Mouse (Mus musculus) ovary, postnatal 14 days (tissue): ENCODE data around the gene Ndufb4.

Experiments used
- DNase-seq: peaks from one replicate; pipeline ENCODE4 v3.0.0; 2022; ENCODE audit warnings: low spot score

Gene Ndufb4

DNA sequence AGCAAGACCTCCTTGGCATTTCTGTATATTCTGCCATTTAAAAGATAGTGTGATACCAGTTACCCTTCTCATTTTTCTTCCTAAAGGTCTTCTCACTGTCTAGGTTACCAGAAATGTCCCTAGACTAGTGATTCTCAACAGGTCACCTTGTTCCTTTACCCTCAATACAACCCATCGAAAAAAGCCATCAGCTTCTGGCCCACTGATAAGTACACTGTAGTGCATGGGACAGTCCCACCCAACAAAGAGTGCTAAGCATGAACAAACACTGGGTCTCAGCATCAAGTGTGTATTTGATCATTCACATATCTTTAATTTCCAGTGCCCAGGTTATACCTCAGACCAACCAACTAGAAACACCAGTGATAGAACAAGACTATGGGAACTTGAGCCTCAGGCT is 19.2 kb downstream of the Ndufb4 start:
- DNase-seq = no peak

DNA sequence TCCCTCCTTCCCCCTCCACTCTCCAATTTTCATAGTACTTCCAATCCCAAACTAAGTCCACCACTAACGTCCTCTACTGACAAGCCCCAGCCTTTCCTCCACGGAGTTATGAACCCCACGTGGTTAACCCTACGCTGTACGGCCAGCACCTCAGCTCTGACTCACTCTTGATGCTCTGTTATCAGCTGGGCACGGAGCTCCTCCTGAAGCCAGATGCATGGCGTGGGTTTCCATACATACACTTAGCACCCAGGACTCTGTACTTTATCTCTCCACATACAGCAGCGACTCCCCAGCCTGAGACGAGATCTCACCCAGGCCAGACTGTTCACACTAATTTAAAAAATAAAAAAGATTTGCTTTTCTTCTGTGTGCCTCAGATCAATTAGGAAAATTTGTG is 19.7 kb downstream of the Ndufb4 start:
- no peak for DNase-seq

DNA sequence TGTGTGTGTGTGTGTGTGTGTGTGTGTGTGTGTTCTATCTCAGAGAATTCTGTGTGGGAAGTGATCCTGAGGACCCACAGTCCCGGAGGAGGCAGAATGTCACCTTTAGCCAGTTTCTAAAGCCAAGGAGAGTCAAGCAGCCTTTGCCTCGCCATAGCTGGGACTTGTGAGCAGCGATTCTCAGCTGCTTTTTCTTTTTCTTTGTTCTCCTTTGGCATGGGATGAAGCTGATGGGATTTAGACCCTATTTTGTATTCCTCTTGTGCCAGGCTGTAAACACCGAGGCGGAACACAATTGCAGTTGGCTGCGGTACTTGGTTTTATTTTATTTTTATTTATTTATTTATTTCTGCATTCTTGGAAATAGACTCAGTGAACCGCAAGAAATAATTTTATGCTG is 25.2 kb downstream of the Ndufb4 start:
- no peak for DNase-seq

DNA sequence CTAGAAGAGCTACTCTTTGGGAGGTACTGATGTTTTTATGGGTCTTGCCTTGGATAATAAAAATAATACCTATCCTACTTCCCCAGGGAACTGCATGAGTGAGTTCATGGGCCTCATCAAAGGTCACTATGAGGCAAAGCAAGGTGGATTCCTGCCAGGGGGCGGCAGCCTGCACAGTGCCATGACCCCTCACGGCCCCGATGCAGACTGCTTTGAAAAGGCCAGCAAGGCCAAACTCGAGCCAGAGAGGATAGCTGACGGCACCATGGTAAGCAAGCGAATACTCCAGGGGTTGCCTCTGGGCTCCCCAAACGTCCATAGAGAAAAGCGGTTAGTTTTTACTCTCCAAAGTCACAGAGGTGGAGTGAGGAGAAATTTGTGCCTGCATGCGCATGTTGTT is 25.9 kb downstream of the Ndufb4 start:
- no peak for DNase-seq

DNA sequence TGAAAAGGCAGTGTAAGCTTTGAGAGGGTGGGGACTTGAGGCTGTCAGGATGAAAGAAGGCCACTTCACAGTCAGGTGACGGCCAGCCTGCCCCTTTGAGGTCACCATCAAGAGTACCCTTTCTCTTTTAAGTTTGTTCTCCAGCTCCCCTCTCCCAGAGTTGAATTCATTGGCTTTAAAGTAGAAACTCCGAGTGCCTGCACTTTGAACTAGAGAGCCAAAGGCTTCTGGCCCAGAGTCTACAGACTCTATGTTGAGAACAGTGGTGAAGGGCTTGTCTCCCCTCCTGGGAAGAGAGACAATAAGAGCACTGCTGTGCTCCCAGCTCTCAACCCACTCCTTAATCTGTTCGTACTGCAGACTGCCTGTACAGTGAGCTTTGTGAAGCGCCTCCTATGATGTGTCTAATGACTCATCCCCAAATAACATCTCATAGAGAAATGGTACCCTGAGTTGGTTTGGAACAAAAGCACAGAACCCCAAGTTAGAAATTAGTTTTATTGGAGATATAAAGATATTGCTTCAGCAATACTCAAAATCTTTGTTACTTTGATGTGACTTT is 27.8 kb downstream of the Ndufb4 start:
- no peak for DNase-seq

DNA sequence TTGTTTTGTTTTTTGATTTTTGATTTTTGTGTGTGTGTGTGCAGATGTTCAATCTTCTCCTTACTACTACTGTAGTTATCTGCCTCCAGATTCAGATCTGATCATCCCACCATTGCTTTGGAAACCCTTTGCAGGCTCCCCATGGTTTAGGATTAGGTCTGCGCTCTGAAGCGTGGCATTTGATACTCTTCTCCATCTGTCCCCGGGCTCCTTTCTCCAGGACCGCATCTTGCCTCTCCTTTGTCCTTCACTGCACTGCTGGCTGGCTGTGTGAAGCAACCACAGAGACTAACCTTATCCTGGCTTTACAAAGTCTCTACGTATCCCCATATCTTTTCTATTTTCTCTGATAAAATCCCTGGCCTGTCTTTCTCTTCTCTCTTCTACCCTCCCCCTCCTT is 31.3 kb downstream of the Ndufb4 start:
- no peak for DNase-seq

DNA sequence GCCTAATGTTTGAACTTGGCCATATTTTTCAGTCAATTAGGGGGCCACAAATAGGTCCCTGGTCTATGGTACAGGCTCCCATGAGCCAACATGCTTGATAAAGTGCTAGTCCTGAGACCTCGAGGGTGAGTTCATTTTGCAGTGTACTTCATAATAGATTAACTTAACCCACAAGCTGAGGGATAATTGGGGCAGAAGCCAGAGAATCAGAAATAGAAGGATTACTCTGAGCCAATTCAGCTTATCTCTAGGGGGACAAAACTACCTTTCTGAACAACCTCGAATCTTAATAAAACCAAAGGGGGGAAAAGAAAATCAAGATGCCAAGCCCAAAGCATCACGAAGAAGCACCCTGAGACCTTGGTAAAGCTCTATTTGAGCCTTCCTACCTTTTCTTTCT is 31.9 kb downstream of the Ndufb4 start:
- no peak for DNase-seq

DNA sequence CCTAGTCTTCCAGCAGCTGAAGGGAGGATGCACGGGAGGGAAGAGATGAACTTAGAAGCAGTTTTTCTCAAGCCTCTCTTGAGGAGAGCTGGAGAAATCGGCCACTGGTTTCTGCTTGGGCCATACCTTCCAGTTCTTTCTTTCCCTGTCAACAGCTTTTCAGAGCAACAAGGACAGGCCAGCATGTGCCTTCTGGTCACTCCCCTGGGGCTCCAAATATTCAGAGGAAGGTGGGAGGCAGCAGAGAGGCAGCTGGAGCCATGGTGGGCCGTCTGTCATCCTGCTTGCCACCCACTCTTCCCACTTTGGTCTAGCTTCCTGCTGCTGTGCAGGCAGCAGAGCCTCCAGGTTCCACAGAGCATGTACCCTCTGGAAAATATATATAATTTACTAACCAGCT is 36.6 kb downstream of the Ndufb4 start:
- no peak for DNase-seq

DNA sequence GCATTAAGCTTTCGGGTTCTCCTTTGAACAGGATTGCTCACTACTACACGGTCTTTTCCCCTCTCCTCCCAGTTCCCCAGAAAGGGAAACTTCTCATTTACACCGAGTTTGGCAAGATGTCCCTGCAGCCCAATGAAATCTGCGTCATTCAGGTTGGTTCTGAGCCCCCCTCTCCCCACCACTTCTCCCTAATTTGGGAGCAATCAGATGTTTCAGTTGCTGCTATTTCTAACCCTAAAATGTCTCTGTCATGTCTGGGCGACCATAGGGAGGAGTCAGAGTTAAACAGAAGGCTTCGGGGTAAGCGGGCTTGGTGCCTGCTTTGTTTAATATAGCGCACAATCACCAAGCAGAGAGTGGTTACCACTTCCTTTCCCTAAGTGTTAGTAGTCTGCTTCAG is 38.1 kb downstream of the Ndufb4 start:
- DNase-seq = no peak

DNA sequence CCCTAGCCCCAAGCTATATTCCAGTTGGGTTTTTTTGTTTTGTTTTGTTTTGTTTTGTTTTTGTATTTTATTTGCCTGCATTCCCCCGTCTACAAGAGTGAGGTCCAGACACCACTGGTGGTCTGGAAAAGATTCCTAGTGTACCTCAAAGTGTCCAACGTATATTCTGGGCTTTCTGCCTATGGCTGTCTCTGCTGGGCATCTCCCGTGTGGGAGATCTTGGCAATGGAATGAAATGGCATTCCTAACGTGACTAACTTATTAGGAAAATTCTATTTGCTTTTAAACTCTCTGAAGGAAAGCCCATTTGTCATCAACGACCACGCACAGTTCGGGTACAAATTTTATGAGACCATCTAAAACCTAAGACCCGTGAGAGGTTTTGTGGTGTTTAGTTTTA is 38.8 kb downstream of the Ndufb4 start:
- no peak for DNase-seq

DNA sequence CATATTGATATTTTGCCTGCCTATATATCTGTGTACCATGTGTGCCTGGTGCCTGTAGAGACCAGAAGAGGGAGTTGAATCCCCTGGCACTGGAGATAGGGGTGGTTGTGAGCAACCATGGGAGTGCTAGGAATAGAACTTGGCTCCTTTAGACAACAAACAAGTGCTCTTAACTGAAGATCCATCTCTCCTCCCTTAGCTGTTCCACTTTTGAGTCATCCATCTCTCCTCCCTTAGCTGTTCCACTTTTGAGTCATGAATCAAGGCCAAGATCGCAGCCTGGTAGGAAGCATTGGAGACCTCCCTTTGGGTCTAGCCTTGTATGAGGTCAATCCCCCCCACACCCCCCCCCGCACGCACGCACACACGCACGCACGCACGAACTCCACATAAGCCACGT is 39.7 kb downstream of the Ndufb4 start:
- DNase-seq = no peak

DNA sequence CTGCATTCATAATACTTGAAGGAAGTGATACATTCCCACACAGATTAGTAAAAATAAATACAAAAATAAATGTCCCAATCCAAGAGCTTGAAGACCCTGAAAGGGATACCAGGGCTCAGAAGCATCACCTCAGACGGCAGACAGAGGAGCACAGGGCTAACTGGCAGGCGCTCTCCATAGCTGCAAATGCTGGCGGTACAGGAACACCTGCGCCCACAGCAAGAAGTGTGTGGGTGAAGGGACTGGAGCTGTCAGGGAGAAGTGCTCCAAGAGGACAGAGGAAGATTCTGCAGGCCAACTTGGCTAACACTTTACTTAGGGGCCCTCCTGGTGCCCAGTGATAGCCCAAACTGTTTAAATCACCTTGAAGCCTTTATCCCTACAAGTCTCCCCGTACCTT is 42.2 kb downstream of the Ndufb4 start:
- DNase-seq = no peak

DNA sequence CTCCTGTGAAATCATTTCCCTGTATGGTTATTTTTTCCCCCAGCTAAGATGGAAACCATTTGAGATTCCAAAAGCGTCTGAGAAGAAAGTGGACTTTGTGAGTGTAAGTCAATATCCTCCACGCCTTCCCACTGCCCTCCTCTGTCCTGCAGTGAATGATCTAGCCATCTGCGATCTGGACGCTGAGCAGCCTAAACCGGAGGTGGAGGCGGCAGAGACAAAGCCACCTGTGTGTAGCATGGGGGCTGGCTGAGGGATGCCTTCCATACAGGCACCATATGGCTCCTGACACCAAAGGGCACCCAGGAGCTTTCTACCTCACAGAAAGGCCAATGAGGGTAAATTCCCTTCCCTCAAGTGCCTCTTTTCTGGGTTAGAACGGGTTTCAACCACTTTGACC is 43.2 kb downstream of the Ndufb4 start:
- no peak for DNase-seq

DNA sequence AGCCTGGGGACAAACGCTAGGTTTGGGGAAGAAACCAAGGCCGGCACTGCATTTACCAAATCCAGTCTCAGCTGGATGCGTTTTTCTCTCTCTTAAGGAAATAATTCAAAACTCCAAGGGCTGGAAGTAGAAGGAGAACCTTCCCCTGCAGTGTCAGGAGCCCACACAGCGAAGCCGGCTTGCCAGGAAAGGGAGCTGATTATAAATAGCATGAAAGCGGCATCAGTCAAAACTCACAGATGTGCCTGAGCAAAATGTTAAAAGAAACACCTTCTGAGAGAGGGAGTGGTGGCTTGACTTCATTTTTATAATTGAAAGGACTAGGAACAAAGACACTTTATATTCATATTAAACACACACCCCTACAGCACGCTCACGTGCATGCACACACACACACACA is 43.9 kb downstream of the Ndufb4 start:
- no peak for DNase-seq

DNA sequence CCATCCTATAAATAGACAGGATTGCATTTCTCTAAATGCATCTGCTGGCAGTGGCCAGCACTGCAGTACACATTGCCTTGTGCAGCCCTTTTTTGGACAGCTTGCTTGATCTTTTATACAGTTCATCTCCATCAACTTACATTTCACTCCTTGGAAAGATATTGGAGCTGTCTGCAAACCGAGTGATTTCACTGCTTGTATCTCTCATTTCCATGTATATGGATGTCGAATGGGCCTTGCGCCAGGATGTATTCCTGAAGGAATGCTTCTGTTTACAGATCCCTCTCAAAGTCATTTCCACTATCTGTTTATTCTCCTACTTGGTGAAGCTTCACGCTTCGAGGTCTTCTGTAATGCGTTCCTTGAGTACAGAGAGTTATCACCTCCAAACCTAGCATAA is 50.0 kb downstream of the Ndufb4 start:
- no peak for DNase-seq

DNA sequence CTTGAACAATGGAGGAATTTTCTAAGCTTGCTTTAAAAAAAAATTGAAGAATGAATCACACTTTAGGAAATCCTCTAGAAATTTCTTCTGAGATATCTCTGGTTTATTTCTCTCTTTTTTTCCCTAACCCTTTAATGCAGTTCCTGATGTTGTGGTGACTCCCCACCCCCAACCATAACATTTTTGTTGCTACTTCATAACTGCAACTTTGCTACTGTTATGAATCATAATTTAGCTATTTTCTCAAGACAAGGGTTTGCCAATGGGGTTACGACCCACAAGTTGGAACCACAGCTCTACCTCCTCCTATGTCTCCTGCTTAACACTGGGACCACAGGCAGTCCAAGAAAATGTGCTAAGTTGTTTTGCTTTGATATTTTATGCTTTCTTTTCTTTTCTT is 50.8 kb downstream of the Ndufb4 start:
- no peak for DNase-seq

DNA sequence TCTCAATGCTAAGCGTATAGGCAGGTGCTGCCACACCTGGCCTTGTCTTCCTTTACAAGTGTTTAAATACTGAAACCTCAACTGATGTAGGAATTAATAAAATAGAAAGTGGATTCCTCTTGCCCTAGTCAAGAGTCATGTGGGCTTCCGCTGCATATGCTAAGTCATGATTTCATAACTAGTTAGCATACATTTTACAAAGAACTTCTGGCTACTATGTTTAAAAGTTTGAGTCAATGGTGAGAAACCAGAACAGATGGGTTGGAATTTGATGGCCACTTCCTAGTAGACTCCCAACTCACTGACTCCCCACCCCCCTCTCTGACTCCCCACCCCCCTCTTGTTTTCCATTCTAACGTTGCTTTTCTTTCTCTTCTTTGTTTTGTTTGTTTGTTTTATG is 54.9 kb downstream of the Ndufb4 start:
- no peak for DNase-seq

DNA sequence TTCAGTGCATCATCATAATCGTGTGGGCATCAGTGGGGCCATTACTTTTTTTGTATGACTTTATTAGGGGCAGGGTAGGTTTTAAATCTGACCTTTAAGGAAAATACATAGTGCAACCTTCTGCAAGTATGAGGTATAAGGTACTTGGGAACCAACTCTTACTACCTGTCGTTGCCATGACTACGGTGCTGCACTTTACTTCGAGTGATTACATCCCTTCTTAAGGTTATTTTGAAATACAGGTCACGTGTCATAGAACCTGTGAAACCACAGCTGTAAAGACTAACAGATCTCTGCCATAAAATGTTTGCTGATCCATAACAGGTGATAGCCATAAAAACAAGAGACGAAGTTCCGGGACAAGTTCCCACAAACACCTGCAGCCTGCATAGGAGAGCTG is 55.8 kb downstream of the Ndufb4 start:
- DNase-seq = no peak

DNA sequence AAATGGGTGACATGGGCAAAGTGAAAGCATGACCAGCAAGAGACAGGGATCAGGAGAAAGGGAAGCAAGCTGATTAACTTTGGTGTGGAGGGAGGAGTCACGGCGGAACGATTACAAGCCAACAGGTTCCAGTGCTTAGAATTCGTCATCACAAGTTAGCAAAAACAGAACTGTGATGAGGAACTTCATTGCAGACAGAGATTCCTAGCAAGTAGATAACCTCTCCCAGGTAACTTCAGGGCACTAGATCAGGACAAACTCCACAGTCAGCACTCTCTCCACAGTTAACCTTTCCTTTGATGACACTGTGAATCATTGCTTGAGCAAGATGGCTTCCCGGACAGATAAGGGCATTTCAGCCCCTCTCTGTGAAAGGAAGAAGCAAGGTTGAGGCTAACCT is 56.8 kb downstream of the Ndufb4 start:
- no peak for DNase-seq
